Mouse (Mus musculus): ENCODE results near the gene Serpinb1a.

The Serpinb1a gene

DNA sequence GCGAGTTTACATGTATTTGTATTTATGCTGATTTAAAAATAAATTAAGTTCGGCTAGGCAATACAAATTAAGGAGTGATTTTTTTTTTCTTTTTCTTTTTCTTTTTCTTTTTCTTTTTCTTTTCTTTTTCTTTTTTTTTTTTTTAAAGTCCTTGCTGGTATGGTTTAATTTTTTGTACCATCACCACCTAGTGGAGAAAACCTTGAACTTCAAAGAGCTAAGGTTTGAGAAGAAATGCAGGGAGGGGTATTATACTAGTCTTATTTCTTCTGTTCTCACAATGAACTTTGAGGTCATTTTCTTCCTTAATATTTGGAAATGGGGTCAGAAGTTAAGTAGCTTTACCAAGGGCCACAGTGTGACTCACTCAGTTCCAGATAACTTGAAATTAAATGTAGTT, 51.9 kb downstream of the Serpinb1a start:
- DNase-seq (ENCODE audit: low spot score in 2 of 2) = no peak

DNA sequence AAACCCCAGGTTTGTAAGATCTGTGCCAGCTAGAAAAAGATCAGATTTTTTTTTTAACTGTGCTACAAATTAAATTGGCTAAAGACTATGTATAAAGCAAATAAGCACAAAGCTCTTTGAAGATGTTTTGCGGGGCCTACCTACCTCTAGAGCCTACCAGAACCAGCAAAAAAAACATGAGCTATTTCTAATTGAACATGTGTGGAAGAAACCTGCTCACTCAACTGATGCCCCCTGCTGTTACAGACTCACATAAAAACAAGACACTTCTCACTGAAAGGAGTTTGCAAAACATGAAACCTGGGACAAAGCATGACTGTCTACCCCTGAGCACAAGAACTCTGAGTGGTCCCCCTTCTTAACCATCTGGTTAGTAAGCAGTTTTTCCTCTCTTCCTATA, 53.9 kb downstream of the Serpinb1a start:
- no peak for DNase-seq (ENCODE audit: low spot score in 2 of 2)

DNA sequence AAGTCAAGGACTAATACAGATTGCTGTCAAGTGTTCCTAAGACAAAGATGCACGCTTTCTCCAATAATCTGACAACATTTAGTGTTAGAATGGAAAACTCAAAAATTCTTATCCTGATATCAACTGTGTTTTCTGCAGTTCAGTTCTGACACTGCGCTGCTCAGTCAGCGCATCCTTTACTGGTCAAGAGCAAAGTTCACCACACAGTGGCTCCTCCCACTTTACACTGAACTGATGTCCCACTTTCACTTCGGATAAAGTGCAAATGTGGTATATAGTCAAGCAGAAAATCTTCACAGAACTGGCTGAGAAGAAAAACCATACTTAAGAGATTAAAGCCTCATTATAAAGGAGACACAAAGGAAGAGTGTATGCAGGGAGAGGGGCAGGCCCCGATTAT, 55.8 kb downstream of the Serpinb1a start:
- no peak for DNase-seq (ENCODE audit: low spot score in 2 of 2)

DNA sequence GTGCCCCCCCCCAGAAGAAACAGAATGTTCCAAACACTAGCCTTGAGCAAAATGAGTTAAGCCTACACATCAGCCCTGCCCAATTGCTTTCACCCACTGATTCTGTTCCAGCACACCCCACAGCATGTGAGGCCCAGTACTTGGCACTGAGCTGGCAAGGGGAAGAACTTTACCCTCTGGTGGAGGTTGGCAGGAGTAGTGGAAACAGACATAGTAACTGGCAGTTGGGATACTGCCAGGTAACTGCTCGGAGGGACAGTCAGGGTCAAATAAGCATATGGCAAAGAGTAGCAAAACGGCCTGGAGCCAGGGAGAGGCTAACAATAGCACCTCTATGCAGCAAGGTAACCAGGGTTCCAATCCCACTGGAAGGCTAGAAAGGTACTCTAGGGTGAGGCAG, 56.4 kb downstream of the Serpinb1a start:
- DNase-seq (ENCODE audit: low spot score in 2 of 2) = no peak
